9 mouse cellular contexts compared by ENCODE assay signal in genomic region chr11:79398336-79398735, GRCm38 (mm10). TPM values are rescaled to one million over a fixed set of nuclear protein-coding genes. Genes with fewer than 3 reads are reported as not detected.
DNase-seq lines count a peak whose midpoint lies in the region; ATAC-seq and TF ChIP-seq lines count a peak whose summit lies in the region.
"Had no signal": no experiment of that assay in that cellular context is flagged by ENCODE, and none has a peak within 500 bp of the region (broad histone marks: within the 10 kb centered on the region; RNA-seq: fewer than 3 reads in every experiment).

No protein-coding gene starts in this region.

- TF ChIP-seq CTCF in intestine, postnatal 0 days (IDR thresholded peaks at IDR 0.05; ENCODE audit: low read depth), result peak; percentile 97

- H3K4me3 ChIP-seq in neural tube, embryonic 15.5 days (replicated peaks), result no peak overlapping the region
- H3K4me3 ChIP-seq in intestine, postnatal 0 days (ENCODE audit: low read depth, low read length), result no peak overlapping the region
- H3K4me3 ChIP-seq in limb, embryonic 11.5 days (ENCODE audit: low read depth, low read length), result no peak overlapping the region
- H3K4me3 ChIP-seq: limb, embryonic 12.5 days had no signal

- H3K9ac ChIP-seq in neural tube, embryonic 15.5 days (replicated peaks), result no peak overlapping the region
- H3K9ac ChIP-seq in intestine, postnatal 0 days (ENCODE audit: low read depth, low read length), result no peak overlapping the region
- no peak overlapping the region for H3K9ac ChIP-seq in limb, embryonic 11.5 days (ENCODE audit: low read length)
- H3K9ac ChIP-seq: limb, embryonic 12.5 days had no signal

- peaks cover 20% of the 10 kb centered on the region for H3K36me3 ChIP-seq in neural tube, embryonic 15.5 days
- H3K36me3 ChIP-seq in intestine, postnatal 0 days (ENCODE audit: control insufficient read depth, insufficient read depth), result peaks cover 8% of the 10 kb centered on the region
- peaks cover 2% of the 10 kb centered on the region; the same call in 1 of the 2 replicates for H3K36me3 ChIP-seq in limb, embryonic 11.5 days (ENCODE audit: control insufficient read depth, insufficient read depth, low read length)

- peak; percentile 88 for DNase-seq in neural tube, embryonic 10.5 days (ENCODE audit: extremely low spot score, low spot score)
- peak; percentile 85 for DNase-seq in c-Kit-positive CD71-negative TER-119-negative erythroid progenitor cells, embryonic 14.5 days (ENCODE audit: low read depth)
- DNase-seq in frontal cortex, postnatal 10 days (ENCODE audit: low spot score in 2 of 2), result peak; percentile 20 to 78
- DNase-seq in limb, embryonic 11.5 days (ENCODE audit: low spot score), result peak; percentile 94
- peak; percentile 71 for DNase-seq in retina, adult 2 months (ENCODE audit: low read depth, low spot score)
- DNase-seq in thymus, postnatal 25 days, result peak; percentile 85

- H3K27ac ChIP-seq in neural tube, embryonic 15.5 days (replicated peaks), result no peak overlapping the region
- no peak overlapping the region for H3K27ac ChIP-seq in intestine, postnatal 0 days (ENCODE audit: low read depth, low read length)
- H3K27ac ChIP-seq in limb, embryonic 11.5 days (replicated peaks; ENCODE audit: low read depth, low read length), result no peak overlapping the region
- H3K27ac ChIP-seq: limb, embryonic 12.5 days had no signal

- no peaks in the 10 kb centered on the region for H3K27me3 ChIP-seq in neural tube, embryonic 15.5 days (replicated peaks)
- no peaks in the 10 kb centered on the region for H3K27me3 ChIP-seq in intestine, postnatal 0 days (replicated peaks; ENCODE audit: control insufficient read depth, insufficient read depth, low read length)
- no peaks in the 10 kb centered on the region for H3K27me3 ChIP-seq in limb, embryonic 11.5 days (ENCODE audit: control insufficient read depth, insufficient read depth, low read length)
- H3K27me3 ChIP-seq: limb, embryonic 12.5 days had no signal

- H3K4me1 ChIP-seq in neural tube, embryonic 15.5 days, result no peaks in the 10 kb centered on the region
- H3K4me1 ChIP-seq in intestine, postnatal 0 days (replicated peaks; ENCODE audit: control insufficient read depth, insufficient read depth, low read length), result no peaks in the 10 kb centered on the region
- no peaks in the 10 kb centered on the region for H3K4me1 ChIP-seq in limb, embryonic 11.5 days (ENCODE audit: control insufficient read depth, insufficient read depth, low read length)
- H3K4me1 ChIP-seq: limb, embryonic 12.5 days had no signal

- H3K4me2 ChIP-seq in neural tube, embryonic 15.5 days, result no peak overlapping the region
- H3K4me2 ChIP-seq in intestine, postnatal 0 days (replicated peaks; ENCODE audit: low read depth), result no peak overlapping the region
- no peak overlapping the region for H3K4me2 ChIP-seq in limb, embryonic 11.5 days (ENCODE audit: low read depth, severe bottlenecking)
- H3K4me2 ChIP-seq: limb, embryonic 12.5 days had no signal

- WGBS in neural tube, embryonic 15.5 days, result 64% methylated on average over 3 of the region's 3 CpGs
- 52% methylated on average over 3 of the region's 3 CpGs for WGBS in intestine, postnatal 0 days
- 70% methylated on average over 3 of the region's 3 CpGs for WGBS in limb, embryonic 11.5 days

- ATAC-seq in neural tube, embryonic 15.5 days (ENCODE audit: low FRiP score), result no peak
- peak; percentile 66 for ATAC-seq in intestine, postnatal 0 days
- no peak for ATAC-seq in limb, embryonic 11.5 days (ENCODE audit: insufficient number of reproducible peaks, low FRiP score, low TSS enrichment, low read depth)

- no peaks in the 10 kb centered on the region for H3K9me3 ChIP-seq in neural tube, embryonic 15.5 days (replicated peaks)
- no peaks in the 10 kb centered on the region for H3K9me3 ChIP-seq in intestine, postnatal 0 days (ENCODE audit: control insufficient read depth)
- H3K9me3 ChIP-seq in limb, embryonic 11.5 days (ENCODE audit: control insufficient read depth, low read length), result no peaks in the 10 kb centered on the region
- H3K9me3 ChIP-seq: limb, embryonic 12.5 days had no signal

RNA-seq across cellular contexts. Expression of gene Nf1, which starts 58.8 kb away (rescaled TPM):
- polyA plus RNA-seq in neural tube, embryonic 15.5 days (2015; fragmentation: Nextera tagmentation; extraction: Ambion mirVana), result 5.4 and 5.6 TPM in 2 replicates
- 6.3 and 8.3 TPM in 2 replicates for polyA plus RNA-seq in intestine, postnatal 0 days (2015; fragmentation: Nextera tagmentation; extraction: Ambion mirVana)
- polyA plus RNA-seq in limb, embryonic 11.5 days (2014; fragmentation: Nextera tagmentation; extraction: Ambion mirVana), result 9.9 and 10.1 TPM in 2 replicates
